Mouse (Mus musculus) small intestine, adult 2 months (tissue): ENCODE data around the gene Nbea. TPM values are rescaled to one million over a fixed set of nuclear protein-coding genes. Genes with fewer than 3 reads are reported as not detected.

Source experiments
- H3K27ac ChIP-seq: fragments of 200-500 bp; 2 replicates; pipeline ENCODE4 v1.5.1; 2012; ENCODE audit warnings: low read depth, low read length, control low read depth, inconsistent platforms; ENCODE audit not compliant: insufficient read depth
- H3K27me3 ChIP-seq: fragments of 200-500 bp; 2 replicates; pipeline ENCODE4 v1.6.1; 2012; ENCODE audit warnings: mild to moderate bottlenecking, moderate library complexity, low read length, inconsistent platforms; ENCODE audit not compliant: control insufficient read depth, insufficient read depth
- H3K36me3 ChIP-seq: fragments of 200-500 bp; 2 replicates; pipeline ENCODE4 v1.6.1; 2012; ENCODE audit warnings: mild to moderate bottlenecking, low read length, control low read depth, inconsistent platforms; ENCODE audit not compliant: control insufficient read depth, insufficient read depth
- H3K4me1 ChIP-seq: fragments of 200-500 bp; 2 replicates; pipeline ENCODE4 v1.6.1; 2012; ENCODE audit warnings: low read length, inconsistent platforms, mixed read lengths; ENCODE audit not compliant: control insufficient read depth, insufficient read depth, insufficient read length
- H3K4me3 ChIP-seq: fragments of 200-500 bp; 2 replicates; pipeline ENCODE4 v1.5.1; 2012; ENCODE audit warnings: low read depth, mild to moderate bottlenecking, control low read depth, inconsistent platforms, low read length, moderate library complexity
- CTCF ChIP-seq: fragments of 200-500 bp; IDR thresholded peaks from 2 replicates; pipeline ENCODE4 v1.5.1; 2012; ENCODE audit warnings: low read depth, mild to moderate bottlenecking, control low read depth, inconsistent platforms, low read length, moderate library complexity, mixed read lengths; ENCODE audit not compliant: insufficient replicate concordance, insufficient read length; ENCODE audit errors: extremely low read depth
- POLR2A ChIP-seq: fragments of 200-500 bp; IDR thresholded peaks from 2 replicates; pipeline ENCODE4 v1.6.1; 2012; ENCODE audit warnings: low read depth, mild to moderate bottlenecking, control low read depth, inconsistent platforms, low read length, moderate library complexity
- WGBS: fragments of 180-500 bp; shearing (Covaris S2); methylation state at CpG from one replicate; pipeline ENCODE4 v1.1.7; 2018; 5-methylcytosine and 5-hydroxymethylcytosine counted together
- polyA plus RNA-seq: library from polyadenylated mRNA; depleted of rRNA; stranded (reverse); fragments of >200 nt; gene quantifications from 2 replicates; pipeline ENCODE4 v1.2.3, GENCODE M21; 2012

Nbea gene
- polyA plus RNA-seq, 1 experiment = 2.4 TPM

DNA sequence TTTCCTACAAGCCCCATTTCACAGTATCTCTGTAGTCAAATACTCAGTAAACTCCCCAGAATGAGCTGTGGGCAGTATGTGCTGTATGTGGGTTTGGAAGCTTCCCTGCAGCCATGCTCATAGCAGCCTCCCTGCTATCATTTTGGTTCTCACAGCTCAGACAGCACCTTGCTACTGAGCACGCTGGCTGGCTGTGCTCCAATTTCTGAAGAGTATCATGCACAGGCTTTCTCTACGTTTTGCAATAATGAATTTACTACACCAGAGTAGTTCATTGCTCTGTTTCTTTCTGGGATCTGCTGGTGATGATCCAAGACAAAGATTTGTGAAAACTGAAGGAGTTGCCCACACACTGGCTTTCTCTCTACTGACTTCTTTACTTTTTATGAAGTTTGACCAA, 505.8 kb downstream of the Nbea start:
- H3K27ac ChIP-seq = no peak overlapping the region
- H3K27me3 ChIP-seq = no peaks in the 10 kb centered on the region
- H3K4me1 ChIP-seq = no peaks in the 10 kb centered on the region
- WGBS = 60% methylated on average over 2 of the region's 2 CpGs
- H3K36me3 ChIP-seq = no peaks in the 10 kb centered on the region
- H3K4me3 ChIP-seq = no peak overlapping the region
- TF ChIP-seq CTCF (no peak), POLR2A (no peak)

GRCm38 (mm10) chr3:55674185-55674584, 509.3 kb downstream of the Nbea start:
- Histone ChIP-seq H3K36me3 (no peaks in the 10 kb centered on the region), H3K27ac (no peak overlapping the region), H3K4me3 (no peak overlapping the region), H3K27me3 (no peaks in the 10 kb centered on the region), H3K4me1 (no peaks in the 10 kb centered on the region)
- 88% methylated on average over 7 of the region's 7 CpGs for WGBS
- no peak for TF ChIP-seq POLR2A
- TF ChIP-seq CTCF = no peak

DNA sequence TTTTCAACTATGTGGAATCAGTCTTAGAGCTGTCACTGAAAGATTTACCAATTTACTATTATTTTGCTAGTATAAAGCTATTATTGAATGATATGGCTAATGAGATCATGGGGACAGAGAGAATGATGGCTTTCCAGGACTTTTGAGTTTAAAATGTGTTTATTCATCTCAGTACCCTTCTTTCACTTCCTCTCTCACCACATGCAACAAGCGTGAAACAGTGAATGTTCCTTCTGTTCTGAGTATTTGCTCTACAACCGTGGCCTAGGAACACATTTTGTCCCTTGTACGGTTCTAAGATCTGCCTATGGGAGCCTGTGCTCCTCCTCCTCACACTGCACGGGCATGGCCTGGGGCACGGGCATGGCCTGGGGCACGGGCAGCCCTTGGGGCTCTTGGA, 516.5 kb downstream of the Nbea start:
- H3K36me3 ChIP-seq = no peaks in the 10 kb centered on the region
- no peak overlapping the region for H3K27ac ChIP-seq
- no peaks in the 10 kb centered on the region for H3K4me1 ChIP-seq
- TF ChIP-seq CTCF (no peak), POLR2A (no peak)
- 81% methylated on average over 6 of the region's 6 CpGs for WGBS
- no peak overlapping the region for H3K4me3 ChIP-seq
- H3K27me3 ChIP-seq = no peaks in the 10 kb centered on the region

DNA sequence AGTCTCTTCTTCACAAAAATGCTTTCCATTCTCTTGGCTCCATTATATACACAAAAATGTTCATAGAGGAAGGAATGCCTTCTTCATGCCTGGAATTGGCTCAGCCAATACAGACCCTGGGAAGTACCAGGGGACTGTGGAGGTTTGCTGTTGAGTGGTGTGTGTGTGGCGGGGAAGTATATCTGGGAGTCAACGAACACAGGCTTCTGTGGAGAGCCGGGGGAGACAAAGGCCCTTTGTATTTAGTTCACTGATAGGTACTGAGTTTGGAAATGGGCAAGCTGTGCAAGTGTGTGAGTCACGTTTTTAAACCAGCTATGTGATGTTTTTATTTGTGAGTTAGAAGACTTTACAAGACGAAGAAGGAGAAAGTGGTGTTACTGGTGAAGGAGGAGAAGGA, 517.6 kb downstream of the Nbea start:
- no peak overlapping the region for H3K4me3 ChIP-seq
- H3K27ac ChIP-seq = no peak overlapping the region
- TF ChIP-seq CTCF = no peak
- no peak for TF ChIP-seq POLR2A
- no peaks in the 10 kb centered on the region for H3K36me3 ChIP-seq
- 64% methylated on average over 5 of the region's 5 CpGs for WGBS
- H3K27me3 ChIP-seq = no peaks in the 10 kb centered on the region
- H3K4me1 ChIP-seq = no peaks in the 10 kb centered on the region

GRCm38 (mm10) chr3:55664713-55665112, 518.8 kb downstream of the Nbea start:
- 81% methylated on average over 3 of the region's 3 CpGs for WGBS

DNA sequence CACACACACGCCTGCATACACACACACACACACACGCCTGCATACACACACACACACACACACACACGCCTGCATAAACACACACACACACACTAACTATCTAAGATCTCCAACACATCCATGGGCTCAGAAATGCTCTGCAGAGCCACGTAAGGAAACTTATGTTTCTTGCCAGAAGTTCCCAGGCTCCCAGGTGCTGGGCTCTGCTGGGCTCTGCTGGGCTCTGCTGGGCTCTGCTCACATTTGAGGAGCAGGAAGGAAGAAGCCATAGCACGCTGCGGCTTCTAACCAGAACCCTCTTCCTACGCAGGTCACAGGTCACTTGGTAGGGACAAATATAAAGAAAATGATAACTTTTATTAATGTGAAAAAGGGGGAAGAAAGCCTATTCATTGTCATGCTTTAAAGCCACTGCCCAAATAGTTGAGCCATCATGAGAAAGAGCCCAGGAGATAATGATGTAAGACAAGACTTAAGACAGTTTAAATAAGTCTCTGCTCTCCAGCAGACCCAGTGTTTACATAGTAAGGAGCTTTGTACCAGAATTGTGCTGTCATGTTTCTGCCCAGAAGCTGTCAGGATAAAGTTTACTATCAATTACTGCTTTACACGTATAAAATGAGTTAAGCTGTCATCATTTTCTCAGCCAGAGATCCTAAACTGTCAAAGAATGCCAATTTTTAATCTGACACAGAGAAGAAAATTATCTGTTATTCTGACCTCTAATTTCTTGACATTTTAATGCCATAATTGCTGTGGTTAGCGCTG, 521.6 kb downstream of the Nbea start:
- no peaks in the 10 kb centered on the region for H3K4me1 ChIP-seq
- no peaks in the 10 kb centered on the region for H3K36me3 ChIP-seq
- H3K27me3 ChIP-seq = no peaks in the 10 kb centered on the region
- TF ChIP-seq CTCF (no peak), POLR2A (no peak)
- no peak overlapping the region for H3K27ac ChIP-seq
- no peak overlapping the region for H3K4me3 ChIP-seq
- WGBS = 61% methylated on average over 9 of the region's 9 CpGs

More at GRCm38 (mm10) chr3:55664713-55665112, 518.8 kb downstream of the Nbea start:
- no peaks in the 10 kb centered on the region for H3K36me3 ChIP-seq
- H3K4me1 ChIP-seq = no peaks in the 10 kb centered on the region
- TF ChIP-seq POLR2A (no peak), CTCF (no peak)
- H3K27me3 ChIP-seq = no peaks in the 10 kb centered on the region
- no peak overlapping the region for H3K4me3 ChIP-seq
- H3K27ac ChIP-seq = no peak overlapping the region

GRCm38 (mm10) chr3:55660261-55660838, 523.2 kb downstream of the Nbea start:
- Histone ChIP-seq H3K27ac (no peak overlapping the region), H3K4me3 (no peak overlapping the region), H3K4me1 (no peaks in the 10 kb centered on the region), H3K27me3 (no peaks in the 10 kb centered on the region), H3K36me3 (no peaks in the 10 kb centered on the region)
- WGBS = 82% methylated on average over 10 of the region's 10 CpGs
- no peak; the same call in 1 of the 2 replicates for TF ChIP-seq CTCF
- TF ChIP-seq POLR2A = no peak
